Mouse (Mus musculus): ENCODE measurements around the gene Zbtb48.

Zbtb48 gene

GRCm38 (mm10) chr4:151972221-151972967 is 55.1 kb downstream of the Zbtb48 start:
- peaks cover 73% of the 10 kb centered on the region for H3K4me1 ChIP-seq (replicated peaks; ENCODE audit: low read depth, low read length)
- TF ChIP-seq POU5F1 (IDR thresholded peaks at IDR 0.05; ENCODE audit: borderline replicate concordance, low read length) (no peak), CTCF (conservative IDR thresholded peaks at IDR 0.05; ENCODE audit: low read length) (peak; percentile 78)
- H3K27me3 ChIP-seq (ENCODE audit: insufficient read depth, low read length), result no peaks in the 10 kb centered on the region
- H3K36me3 ChIP-seq (ENCODE audit: insufficient read depth, low read length), result peaks cover 89% of the 10 kb centered on the region
- no peak overlapping the region for H3K4me3 ChIP-seq (replicated peaks; ENCODE audit: low read length)
- no peaks in the 10 kb centered on the region for H3K9me3 ChIP-seq (ENCODE audit: low read length)
